Mouse (Mus musculus) neutrophil, adult 65 days (primary cell): ENCODE data around the gene Adgrg7. TPM values are rescaled to one million over a fixed set of nuclear protein-coding genes. Genes with fewer than 3 reads are reported as not detected.

Experiments
- total RNA-seq: library from RNA; stranded (reverse); gene quantifications from 2 replicates; pipeline ENCODE4 v1.2.4, GENCODE M21; 2023

Gene Adgrg7
- 0.60 and 1.2 TPM in 2 replicates for total RNA-seq

DNA sequence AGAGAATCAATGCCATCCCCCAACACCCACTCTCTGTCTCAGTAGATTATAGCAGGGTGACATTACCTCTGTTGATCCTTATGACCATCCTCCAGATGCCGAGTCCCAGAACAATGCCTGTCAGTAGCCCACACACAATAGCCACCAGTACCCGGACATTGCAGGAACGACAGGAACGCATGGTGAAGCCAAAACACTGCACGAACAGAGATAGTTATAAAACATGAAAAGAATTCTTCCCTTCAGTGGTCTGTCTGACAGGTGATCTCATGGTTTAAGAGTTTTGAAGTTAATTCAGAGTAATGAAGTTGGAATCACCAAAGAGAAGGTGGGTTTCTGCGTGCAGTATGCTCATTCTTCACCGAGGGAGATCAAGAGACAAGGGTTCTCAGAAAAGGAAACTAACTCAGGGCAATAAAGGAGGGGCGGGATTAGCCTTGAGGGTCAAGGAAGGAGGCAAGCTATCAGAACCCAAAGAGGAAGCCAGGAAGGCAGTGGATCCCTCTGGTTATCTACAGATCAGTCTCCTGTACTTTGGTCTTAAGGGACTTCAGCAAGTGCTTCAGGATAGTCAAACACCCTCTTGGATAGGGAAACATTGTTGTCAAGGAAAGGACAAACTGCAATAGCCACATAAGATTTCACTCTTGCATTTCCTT, at the start of gene Adgrg7:
TSS of gene Adgrg7 (minus strand) at position 375 of the 659 bp plus-strand sequence.

DNA sequence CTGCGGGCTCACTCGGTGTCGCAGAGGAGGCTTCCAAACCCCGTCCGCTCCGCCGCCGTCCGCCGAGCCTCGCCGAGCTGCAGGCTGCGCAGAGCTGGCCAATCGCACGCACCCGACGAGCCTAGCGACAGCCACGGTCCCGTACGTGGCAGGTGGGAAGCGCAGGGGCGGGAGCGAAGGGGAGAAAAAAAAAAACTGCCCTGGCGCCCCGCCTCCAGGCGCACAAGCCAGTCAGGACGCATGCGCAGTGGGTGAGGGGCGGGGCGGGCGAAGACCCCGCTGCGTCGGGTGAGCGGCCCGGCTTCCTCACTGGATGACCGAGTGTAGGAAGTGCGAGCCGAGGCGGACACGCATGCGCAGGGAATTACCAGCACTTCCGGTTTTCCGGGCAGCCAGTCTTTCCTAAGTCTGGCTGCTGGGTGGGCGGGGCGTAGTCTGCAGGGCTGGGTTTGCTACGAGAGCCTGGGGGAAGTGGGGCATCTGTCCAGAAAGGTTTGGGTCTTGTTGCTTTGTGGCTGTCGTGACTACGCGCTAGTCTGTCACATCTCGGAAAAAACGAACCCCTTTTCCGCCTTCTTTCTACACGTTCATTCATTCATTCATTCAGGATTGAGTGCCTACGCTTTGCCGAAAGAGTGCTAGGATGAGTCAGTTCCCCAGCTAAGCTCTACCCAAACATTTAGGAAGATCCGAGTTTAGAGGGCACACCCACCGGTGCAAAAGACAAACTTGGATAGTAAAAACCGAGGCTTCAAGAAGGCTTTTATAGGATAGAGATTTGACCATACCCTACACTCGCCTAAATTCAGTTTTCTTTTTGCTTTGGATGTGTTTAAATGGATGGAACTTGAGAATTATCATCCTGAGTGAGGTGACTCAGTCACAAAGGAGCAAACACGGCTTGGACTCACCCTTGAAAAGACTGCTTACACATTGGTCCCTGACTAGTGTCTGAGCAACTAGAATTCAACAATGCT, 78.1 kb downstream of the Adgrg7 start, which contains the start of gene Tfg:
TSS of gene Tfg (minus strand) at position 227 of the 977 bp plus-strand sequence.

Other genes starting within 250 kb of the Adgrg7 start
- 27.0 and 32.5 TPM in 2 replicates for gene Tfg, start 78.4 kb downstream of the Adgrg7 start, total RNA-seq
- gene Tmem45a, start 90.3 kb upstream of the Adgrg7 start, total RNA-seq: not detected in 2 replicates
- not detected in 2 replicates for gene Lnp1, start 132.2 kb upstream of the Adgrg7 start, total RNA-seq